In the genomic region with DNA sequence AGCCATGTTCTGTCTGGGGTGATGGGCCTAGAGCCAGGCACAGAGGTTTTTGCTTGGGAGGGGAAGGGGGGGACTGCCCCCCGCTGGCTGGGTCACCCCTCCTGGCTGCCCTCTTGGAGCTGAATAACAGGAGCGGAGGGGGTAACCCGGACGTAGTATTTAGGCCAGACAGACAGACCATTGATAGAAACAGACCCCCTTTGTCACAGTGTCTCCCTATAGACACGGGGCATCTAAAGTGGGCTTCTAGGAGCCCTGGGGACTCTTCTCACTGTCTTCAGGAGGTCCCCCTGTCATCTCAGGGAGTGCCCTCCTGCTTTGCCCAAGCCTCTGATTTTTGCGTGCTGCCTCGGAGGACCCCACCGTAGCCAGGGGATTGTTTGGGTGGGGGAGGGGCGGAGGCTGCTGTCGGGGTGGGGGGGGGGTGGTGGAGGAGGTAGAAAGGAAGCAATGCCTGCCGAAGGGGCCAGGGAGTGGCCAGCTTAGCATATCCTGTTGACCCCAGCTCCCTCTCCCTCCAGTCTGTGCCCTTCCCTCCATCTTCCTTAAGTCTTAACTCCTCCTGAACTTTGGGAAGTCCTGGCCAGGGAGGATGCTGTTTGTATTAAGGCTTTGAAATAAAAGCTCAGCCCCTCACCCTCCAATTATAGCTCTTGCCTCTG, we compare ENCODE assay signal across 10 mouse cellular contexts. TPM values are rescaled to one million over a fixed set of nuclear protein-coding genes. Genes with fewer than 3 reads are reported as not detected.
DNase-seq lines count a peak whose midpoint lies in the region; ATAC-seq lines count a peak whose summit lies in the region.
"Had no signal": no experiment of that assay in that cellular context is flagged by ENCODE, and none has a peak within 500 bp of the region (broad histone marks: within the 10 kb centered on the region; RNA-seq: fewer than 3 reads in every experiment).

No protein-coding gene starts in this region.

- peak overlapping the region; percentile 99 for H3K4me2 ChIP-seq in kidney, embryonic 14.5 days (replicated peaks; ENCODE audit: low read depth, low read length)
- H3K4me2 ChIP-seq in hindbrain, embryonic 11.5 days (replicated peaks; ENCODE audit: low read depth, low read length): peak overlapping the region; percentile 98
- peak overlapping the region; percentile 17; the same call in 1 of the 2 replicates for H3K4me2 ChIP-seq in midbrain, embryonic 15.5 days

- no peak for DNase-seq in kidney, adult 18-20 months
- DNase-seq in embryo, embryonic 10.5 days (ENCODE audit: low spot score): peak; percentile 58
- no peak for DNase-seq in hindbrain, embryonic 11.5 days (ENCODE audit: low spot score)
- DNase-seq in right cerebral cortex, postnatal 25 days: no peak
- DNase-seq in MN1 (ENCODE audit: low spot score): no peak

- H3K36me3 ChIP-seq in kidney, embryonic 14.5 days (ENCODE audit: control insufficient read depth, insufficient read depth, low read length): peaks cover 32% of the 10 kb centered on the region
- H3K36me3 ChIP-seq in hindbrain, embryonic 11.5 days (ENCODE audit: control insufficient read depth, insufficient read depth, low read length): no peaks in the 10 kb centered on the region
- H3K36me3 ChIP-seq in midbrain, embryonic 15.5 days (replicated peaks): no peaks in the 10 kb centered on the region

- no peaks in the 10 kb centered on the region for H3K27me3 ChIP-seq in kidney, embryonic 14.5 days (ENCODE audit: control insufficient read depth, insufficient read depth, low read length)
- H3K27me3 ChIP-seq in hindbrain, embryonic 11.5 days (ENCODE audit: control insufficient read depth, insufficient read depth, low read length): no peaks in the 10 kb centered on the region
- H3K27me3 ChIP-seq in midbrain, embryonic 15.5 days (replicated peaks): peaks cover 15% of the 10 kb centered on the region
- H3K27me3 ChIP-seq: Patski had no signal

- WGBS in kidney, embryonic 14.5 days: 8% methylated on average over 11 of the region's 11 CpGs
- 1% methylated on average over 11 of the region's 11 CpGs for WGBS in hindbrain, embryonic 11.5 days
- 15% methylated on average over 11 of the region's 11 CpGs for WGBS in midbrain, embryonic 15.5 days

- no peak for ATAC-seq in kidney, embryonic 14.5 days (ENCODE audit: low FRiP score, low TSS enrichment)
- no peak for ATAC-seq in hindbrain, embryonic 11.5 days (ENCODE audit: low FRiP score)
- ATAC-seq in midbrain, embryonic 15.5 days (replicated peaks): no peak
- no peak for ATAC-seq in inflammation-experienced regulatory T-cells, adult 6 months
- ATAC-seq: Patski had no signal

- H3K9me3 ChIP-seq in kidney, embryonic 14.5 days (ENCODE audit: control insufficient read depth, low read length): no peaks in the 10 kb centered on the region
- no peaks in the 10 kb centered on the region for H3K9me3 ChIP-seq in hindbrain, embryonic 11.5 days (ENCODE audit: control insufficient read depth, low read length)
- H3K9me3 ChIP-seq in midbrain, embryonic 15.5 days: no peaks in the 10 kb centered on the region

- H3K27ac ChIP-seq in kidney, embryonic 14.5 days (ENCODE audit: low read depth, low read length): peak overlapping the region; percentile 91; the same call in 1 of the 2 replicates
- peak overlapping the region; percentile 99 for H3K27ac ChIP-seq in hindbrain, embryonic 11.5 days (ENCODE audit: low read depth, low read length)
- H3K27ac ChIP-seq in midbrain, embryonic 15.5 days: 0 out of 2 replicates have a peak overlapping the region, but pooled peaks have one; percentile 17

- H3K4me1 ChIP-seq in kidney, embryonic 14.5 days (ENCODE audit: control insufficient read depth, insufficient read depth, low read length): peaks cover 96% of the 10 kb centered on the region
- peaks cover 64% of the 10 kb centered on the region for H3K4me1 ChIP-seq in hindbrain, embryonic 11.5 days (replicated peaks; ENCODE audit: control insufficient read depth, insufficient read depth, low read length)
- peaks cover 100% of the 10 kb centered on the region for H3K4me1 ChIP-seq in midbrain, embryonic 15.5 days

- peak overlapping the region; percentile 76; the same call in 1 of the 2 replicates for H3K9ac ChIP-seq in kidney, embryonic 14.5 days (ENCODE audit: low read depth, low read length)
- H3K9ac ChIP-seq in hindbrain, embryonic 11.5 days (ENCODE audit: low read depth, low read length): peak overlapping the region; percentile 88
- no peak overlapping the region; the same call in 1 of the 2 replicates for H3K9ac ChIP-seq in midbrain, embryonic 15.5 days

- H3K4me3 ChIP-seq in kidney, embryonic 14.5 days (ENCODE audit: low read length): peak overlapping the region; percentile 11
- peak overlapping the region; percentile 82 for H3K4me3 ChIP-seq in hindbrain, embryonic 11.5 days (ENCODE audit: low read depth, low read length)
- no peak overlapping the region for H3K4me3 ChIP-seq in midbrain, embryonic 15.5 days
- H3K4me3 ChIP-seq: erythroblast, embryonic 14.5 days had no signal

RNA-seq across cellular contexts. Expression of gene Gjd3, which starts 17.3 kb away (rescaled TPM):
- polyA plus RNA-seq in kidney, embryonic 14.5 days (2014; fragmentation: Nextera tagmentation; extraction: Ambion mirVana): 0.64 TPM in 1 of 2 replicates, not detected in the other
- 0.28 and 0.74 TPM in 2 replicates for polyA plus RNA-seq in hindbrain, embryonic 11.5 days (2014; fragmentation: Nextera tagmentation; extraction: Ambion mirVana)
- 1.4 and 2.4 TPM in 2 replicates for polyA plus RNA-seq in midbrain, embryonic 15.5 days (2015; fragmentation: Nextera tagmentation; extraction: Ambion mirVana)
- not detected for polyA plus RNA-seq in inflammation-experienced regulatory T-cells, adult 6 months (2017; shearing (Covaris generic))
- polyA plus RNA-seq: erythroblast, embryonic 14.5 days had no signal

RNA-seq across cellular contexts. Expression of gene Rara, which starts 37.9 kb away (rescaled TPM):
- polyA plus RNA-seq in kidney, embryonic 14.5 days (2014; fragmentation: Nextera tagmentation; extraction: Ambion mirVana): 27.7 and 36.7 TPM in 2 replicates
- 48.3 and 51.2 TPM in 2 replicates for polyA plus RNA-seq in hindbrain, embryonic 11.5 days (2014; fragmentation: Nextera tagmentation; extraction: Ambion mirVana)
- polyA plus RNA-seq in midbrain, embryonic 15.5 days (2015; fragmentation: Nextera tagmentation; extraction: Ambion mirVana): 9.7 and 10.5 TPM in 2 replicates
- 1 to 10 TPM; 7.4 to 8.1 (median 7.6) TPM for polyA plus RNA-seq in inflammation-experienced regulatory T-cells, adult 6 months (2017; shearing (Covaris generic))

RNA-seq across cellular contexts. Expression of gene Cdc6, which starts 57.9 kb away (rescaled TPM):
- polyA plus RNA-seq in kidney, embryonic 14.5 days (2014; fragmentation: Nextera tagmentation; extraction: Ambion mirVana): 32.5 and 44.1 TPM in 2 replicates
- 33.1 and 39.0 TPM in 2 replicates for polyA plus RNA-seq in hindbrain, embryonic 11.5 days (2014; fragmentation: Nextera tagmentation; extraction: Ambion mirVana)
- polyA plus RNA-seq in midbrain, embryonic 15.5 days (2015; fragmentation: Nextera tagmentation; extraction: Ambion mirVana): 3.9 and 4.2 TPM in 2 replicates
- 10 to 100 TPM in 1 of 3 experiments, 1 to 10 TPM in 2; 5.1 to 40.6 (median 5.2) TPM for polyA plus RNA-seq in inflammation-experienced regulatory T-cells, adult 6 months (2017; shearing (Covaris generic))

RNA-seq across cellular contexts. Expression of gene Top2a, which starts 58.4 kb away (rescaled TPM):
- 284 and 300 TPM in 2 replicates for polyA plus RNA-seq in kidney, embryonic 14.5 days (2014; fragmentation: Nextera tagmentation; extraction: Ambion mirVana)
- 332 and 333 TPM in 2 replicates for polyA plus RNA-seq in hindbrain, embryonic 11.5 days (2014; fragmentation: Nextera tagmentation; extraction: Ambion mirVana)
- polyA plus RNA-seq in midbrain, embryonic 15.5 days (2015; fragmentation: Nextera tagmentation; extraction: Ambion mirVana): 31.8 and 33.9 TPM in 2 replicates
- polyA plus RNA-seq in inflammation-experienced regulatory T-cells, adult 6 months (2017; shearing (Covaris generic)): 100 to 1,000 TPM in 1 of 3 experiments, 10 to 100 TPM in 2; 34.9 to 332 (median 36.3) TPM

Comparison
In these comparisons a context has a peak if more than half of its experiments do, and no peak if none do; other contexts are left out.
1. H3K27ac ChIP-seq: peak in every context shown above with its lines; median percentile 99 in hindbrain, embryonic 11.5 days; 91 in kidney, embryonic 14.5 days; 17 in midbrain, embryonic 15.5 days.
2. H3K4me2 ChIP-seq: peak in every context shown above with its lines; median percentile 99 in kidney, embryonic 14.5 days; 98 in hindbrain, embryonic 11.5 days; 17 in midbrain, embryonic 15.5 days.